Comparison of ENCODE assay signal across 8 mouse cellular contexts in the genomic region with DNA sequence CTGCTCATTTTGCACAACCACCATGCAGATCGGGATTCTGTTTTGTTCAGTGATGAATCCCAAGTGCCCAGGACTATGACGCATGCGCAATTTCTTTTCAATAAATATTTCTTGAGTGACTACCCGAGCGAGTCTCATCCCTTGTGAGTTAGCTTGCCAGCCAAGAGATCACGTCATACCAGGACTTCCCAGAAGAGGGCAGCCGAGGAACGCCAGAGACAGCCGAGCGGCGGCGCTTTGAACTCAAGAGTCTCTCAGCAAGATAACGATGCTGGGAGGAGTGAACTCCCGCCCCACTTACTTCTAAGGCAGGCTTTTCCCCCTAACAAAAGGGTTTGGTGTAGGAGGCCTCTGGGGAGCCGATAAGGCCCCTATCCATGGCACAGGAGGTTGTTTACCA. TPM values are rescaled to one million over a fixed set of nuclear protein-coding genes. Genes with fewer than 3 reads are reported as not detected.
DNase-seq lines count a peak whose midpoint lies in the region; ATAC-seq lines count a peak whose summit lies in the region.

No protein-coding gene starts in this region.

- 0 out of 2 replicates have a peak, but pooled peaks cover 2% of the 10 kb centered on the region for H3K27me3 ChIP-seq in hindbrain, embryonic 12.5 days

- peak; percentile 43; the same call in 1 of the 2 replicates for ATAC-seq in hindbrain, embryonic 12.5 days (ENCODE audit: low FRiP score)

- H3K9ac ChIP-seq in hindbrain, embryonic 12.5 days: no peak overlapping the region

- H3K9me3 ChIP-seq in hindbrain, embryonic 12.5 days (replicated peaks): no peaks in the 10 kb centered on the region

- H3K4me3 ChIP-seq in hindbrain, embryonic 12.5 days: no peak overlapping the region

- no peaks in the 10 kb centered on the region for H3K36me3 ChIP-seq in hindbrain, embryonic 12.5 days

- H3K27ac ChIP-seq in hindbrain, embryonic 12.5 days: no peak overlapping the region

- DNase-seq in WW6 (ENCODE audit: low read depth, low spot score): peak; percentile 72
- peak; percentile 94 to 95 for DNase-seq in cerebellum, postnatal 14 days
- DNase-seq in frontal cortex, postnatal 10 days (ENCODE audit: low spot score in 2 of 2): peak; percentile 78 to 90
- peak; percentile 92 to 99 for DNase-seq in layer of hippocampus, postnatal 25 days (ENCODE audit: extremely low spot score in 1 of 2, low spot score in 1 of 2)
- peak; percentile 83 to 90 for DNase-seq in lung, postnatal 4 days
- DNase-seq in right cerebral cortex, adult 18-20 months: peak; percentile 90
- peak; percentile 92 for DNase-seq in urinary bladder, postnatal 14 days (ENCODE audit: low spot score)

- WGBS in hindbrain, embryonic 12.5 days: 2% methylated on average over 15 of the region's 15 CpGs

- no peaks in the 10 kb centered on the region for H3K4me1 ChIP-seq in hindbrain, embryonic 12.5 days

- H3K4me2 ChIP-seq in hindbrain, embryonic 12.5 days (replicated peaks): no peak overlapping the region; the same call in 1 of the 2 replicates

RNA-seq across cellular contexts. Expression of gene Emx2, which starts 40.1 kb away (rescaled TPM):
- 2.8 and 4.8 TPM in 2 replicates for polyA plus RNA-seq in hindbrain, embryonic 12.5 days (2016; fragmentation: Nextera tagmentation; extraction: Ambion mirVana)
- total RNA-seq in layer of hippocampus, postnatal 25 days (2021): 10 to 100 TPM; 24.1 to 26.7 TPM
